In genomic region chr8:93932873-93933272, GRCm38 (mm10) we compare ENCODE assay signal across 9 mouse cellular contexts.
DNase-seq lines count a peak whose midpoint lies in the region; ATAC-seq and TF ChIP-seq lines count a peak whose summit lies in the region.
"Had no signal": no experiment of that assay in that cellular context is flagged by ENCODE, and none has a peak within 500 bp of the region (broad histone marks: within the 10 kb centered on the region; RNA-seq: fewer than 3 reads in every experiment).

No protein-coding gene starts in this region.

- WGBS in embryonic facial prominence, embryonic 14.5 days = 26% methylated on average over 6 of the region's 6 CpGs
- whole genome bisulfite sequencing in heart, embryonic 16.5 days = 14% methylated on average over 6 of the region's 6 CpGs
- WGBS in liver, embryonic 12.5 days (ENCODE audit: insufficient replicate concordance) = 24% methylated on average over 6 of the region's 6 CpGs
- 24% methylated on average over 6 of the region's 6 CpGs for WGBS in neural tube, embryonic 14.5 days
- 26% methylated on average over 6 of the region's 6 CpGs for WGBS in stomach, postnatal 0 days

- no peak overlapping the region for H3K4me2 ChIP-seq in embryonic facial prominence, embryonic 14.5 days (ENCODE audit: low read depth, low read length)
- no peak overlapping the region for H3K4me2 ChIP-seq in heart, embryonic 16.5 days (ENCODE audit: low read depth, low read length)
- no peak overlapping the region for H3K4me2 ChIP-seq in liver, embryonic 12.5 days
- H3K4me2 ChIP-seq in neural tube, embryonic 14.5 days (ENCODE audit: low read depth, low read length) = no peak overlapping the region
- no peak overlapping the region for H3K4me2 ChIP-seq in stomach, postnatal 0 days (replicated peaks; ENCODE audit: low read depth)
- H3K4me2 ChIP-seq: embryonic facial prominence, embryonic 15.5 days had no signal

- H3ac ChIP-seq in C2C12 (ENCODE audit: control insufficient read depth, insufficient read length, low read depth) = no peak overlapping the region

- DNase-seq in adrenal gland, postnatal 4 days (ENCODE audit: low spot score in 2 of 2) = peak; percentile 41 to 69
- DNase-seq in embryonic facial prominence, embryonic 14.5 days (ENCODE audit: low spot score) = peak; percentile 56
- peak; percentile 82 for DNase-seq in kidney, postnatal 10 days
- DNase-seq in stomach, postnatal 0 days (ENCODE audit: low spot score) = peak; percentile 85

- peak; percentile 97 for TF ChIP-seq CTCF in C2C12 (IDR thresholded peaks at IDR 0.05; ENCODE audit: control insufficient read depth, insufficient read depth, insufficient read length)
- peak; percentile 98 for TF ChIP-seq CTCF in stomach, postnatal 0 days (IDR thresholded peaks at IDR 0.05; ENCODE audit: low read depth)

- no peak for TF ChIP-seq EP300 in stomach, postnatal 0 days (optimal IDR thresholded peaks at IDR 0.05)

- no peaks in the 10 kb centered on the region for H3K9me3 ChIP-seq in embryonic facial prominence, embryonic 14.5 days (ENCODE audit: control insufficient read depth, low read length)
- H3K9me3 ChIP-seq in heart, embryonic 16.5 days (replicated peaks; ENCODE audit: control insufficient read depth, low read length) = no peaks in the 10 kb centered on the region
- no peaks in the 10 kb centered on the region for H3K9me3 ChIP-seq in liver, embryonic 12.5 days (replicated peaks)
- no peaks in the 10 kb centered on the region for H3K9me3 ChIP-seq in neural tube, embryonic 14.5 days (ENCODE audit: control insufficient read depth, low read length)
- H3K9me3 ChIP-seq in stomach, postnatal 0 days (ENCODE audit: control insufficient read depth, low read length) = no peaks in the 10 kb centered on the region
- H3K9me3 ChIP-seq: embryonic facial prominence, embryonic 15.5 days had no signal

- no peak overlapping the region for H3K9ac ChIP-seq in embryonic facial prominence, embryonic 14.5 days (ENCODE audit: low read depth, low read length)
- H3K9ac ChIP-seq in heart, embryonic 16.5 days (ENCODE audit: low read length) = no peak overlapping the region
- H3K9ac ChIP-seq in liver, embryonic 12.5 days = no peak overlapping the region
- H3K9ac ChIP-seq in neural tube, embryonic 14.5 days (replicated peaks; ENCODE audit: low read depth, low read length) = no peak overlapping the region
- no peak overlapping the region for H3K9ac ChIP-seq in stomach, postnatal 0 days (ENCODE audit: low read length)
- H3K9ac ChIP-seq: embryonic facial prominence, embryonic 15.5 days had no signal

- peak; percentile 68; the same call in 1 of the 2 replicates for ATAC-seq in embryonic facial prominence, embryonic 14.5 days (ENCODE audit: low read depth)
- ATAC-seq in heart, embryonic 16.5 days (replicated peaks; ENCODE audit: extremely low read depth, insufficient read depth, low FRiP score) = 0 out of 2 replicates have a peak, but pooled peaks have one; percentile 23
- ATAC-seq in liver, embryonic 12.5 days = peak; percentile 51
- peak; percentile 61 for ATAC-seq in neural tube, embryonic 14.5 days (ENCODE audit: low read depth)
- peak; percentile 40 for ATAC-seq in stomach, postnatal 0 days (ENCODE audit: low FRiP score, low TSS enrichment)

- H3K36me3 ChIP-seq in C2C12 (ENCODE audit: control insufficient read depth, insufficient read depth) = no peaks in the 10 kb centered on the region
- H3K36me3 ChIP-seq in embryonic facial prominence, embryonic 14.5 days (ENCODE audit: control insufficient read depth, insufficient read depth, low read length) = no peaks in the 10 kb centered on the region
- no peaks in the 10 kb centered on the region for H3K36me3 ChIP-seq in heart, embryonic 16.5 days (ENCODE audit: control insufficient read depth, insufficient read depth)
- no peaks in the 10 kb centered on the region for H3K36me3 ChIP-seq in liver, embryonic 12.5 days
- no peaks in the 10 kb centered on the region for H3K36me3 ChIP-seq in neural tube, embryonic 14.5 days (ENCODE audit: control insufficient read depth, insufficient read depth, low read length)
- no peaks in the 10 kb centered on the region for H3K36me3 ChIP-seq in stomach, postnatal 0 days (ENCODE audit: control insufficient read depth, insufficient read depth, low read length)
- H3K36me3 ChIP-seq: embryonic facial prominence, embryonic 15.5 days had no signal

- H3K4me1 ChIP-seq in embryonic facial prominence, embryonic 14.5 days (ENCODE audit: control insufficient read depth, insufficient read depth, low read length) = no peaks in the 10 kb centered on the region
- H3K4me1 ChIP-seq in heart, embryonic 16.5 days (ENCODE audit: control insufficient read depth, insufficient read depth, low read length) = no peaks in the 10 kb centered on the region
- no peaks in the 10 kb centered on the region for H3K4me1 ChIP-seq in liver, embryonic 12.5 days
- no peaks in the 10 kb centered on the region for H3K4me1 ChIP-seq in neural tube, embryonic 14.5 days (ENCODE audit: control insufficient read depth, insufficient read depth, low read length)
- H3K4me1 ChIP-seq in stomach, postnatal 0 days (replicated peaks; ENCODE audit: control insufficient read depth, insufficient read depth) = no peaks in the 10 kb centered on the region
- H3K4me1 ChIP-seq: embryonic facial prominence, embryonic 15.5 days had no signal

- H3K27me3 ChIP-seq in C2C12 (ENCODE audit: control insufficient read depth, insufficient read depth, insufficient read length) = no peaks in the 10 kb centered on the region
- H3K27me3 ChIP-seq in embryonic facial prominence, embryonic 14.5 days (replicated peaks; ENCODE audit: control insufficient read depth, insufficient read depth, low read length) = no peaks in the 10 kb centered on the region
- H3K27me3 ChIP-seq in heart, embryonic 16.5 days (ENCODE audit: control insufficient read depth, insufficient read depth, low read length) = no peaks in the 10 kb centered on the region
- no peaks in the 10 kb centered on the region for H3K27me3 ChIP-seq in liver, embryonic 12.5 days (replicated peaks)
- no peaks in the 10 kb centered on the region for H3K27me3 ChIP-seq in neural tube, embryonic 14.5 days (ENCODE audit: control insufficient read depth, insufficient read depth, low read length)
- H3K27me3 ChIP-seq in stomach, postnatal 0 days (ENCODE audit: control insufficient read depth, insufficient read depth, low read length) = no peaks in the 10 kb centered on the region
- H3K27me3 ChIP-seq: embryonic facial prominence, embryonic 15.5 days had no signal

- H3K79me3 ChIP-seq in C2C12 (ENCODE audit: low read depth) = no peaks in the 10 kb centered on the region

- H3K27ac ChIP-seq in embryonic facial prominence, embryonic 14.5 days (replicated peaks; ENCODE audit: low read depth, low read length) = no peak overlapping the region
- H3K27ac ChIP-seq in heart, embryonic 16.5 days (ENCODE audit: low read length) = no peak overlapping the region
- H3K27ac ChIP-seq in liver, embryonic 12.5 days = no peak overlapping the region
- H3K27ac ChIP-seq in neural tube, embryonic 14.5 days (ENCODE audit: low read depth, low read length) = no peak overlapping the region
- no peak overlapping the region for H3K27ac ChIP-seq in stomach, postnatal 0 days (replicated peaks)
- H3K27ac ChIP-seq: embryonic facial prominence, embryonic 15.5 days had no signal

- no peaks in the 10 kb centered on the region for H3K79me2 ChIP-seq in C2C12 (ENCODE audit: control insufficient read depth, insufficient read depth)

- no peak overlapping the region for H3K4me3 ChIP-seq in C2C12 (ENCODE audit: insufficient read depth, poor library complexity, severe bottlenecking)
- H3K4me3 ChIP-seq in embryonic facial prominence, embryonic 14.5 days (ENCODE audit: low read depth, low read length) = no peak overlapping the region
- H3K4me3 ChIP-seq in heart, embryonic 16.5 days (ENCODE audit: low read length) = no peak overlapping the region
- no peak overlapping the region for H3K4me3 ChIP-seq in liver, embryonic 12.5 days
- no peak overlapping the region for H3K4me3 ChIP-seq in neural tube, embryonic 14.5 days (ENCODE audit: low read depth, low read length)
- H3K4me3 ChIP-seq in stomach, postnatal 0 days (ENCODE audit: low read depth, low read length) = no peak overlapping the region
- H3K4me3 ChIP-seq: embryonic facial prominence, embryonic 15.5 days had no signal

TF ChIP-seq in C2C12, 6 proteins besides CTCF, POLR2A, EP300 and RAD21:
- no peak for TF ChIP-seq MYOD1 (IDR thresholded peaks at IDR 0.05; ENCODE audit: control insufficient read depth, insufficient read length, low read depth)
- TF ChIP-seq MAX (IDR thresholded peaks at IDR 0.05) = no peak
- TF ChIP-seq CEBPB (IDR thresholded peaks at IDR 0.05; ENCODE audit: low read depth) = no peak
- no peak for TF ChIP-seq MYOG (IDR thresholded peaks at IDR 0.05; ENCODE audit: control insufficient read depth, extremely low read depth, insufficient read length)
- no peak for TF ChIP-seq USF1 (IDR thresholded peaks at IDR 0.05; ENCODE audit: low read depth)
- TF ChIP-seq FOSL1 (IDR thresholded peaks at IDR 0.05; ENCODE audit: insufficient read depth, low read length, poor library complexity, severe bottlenecking) = no peak
